Mouse (Mus musculus): ENCODE measurements around the gene Ghrhr. TPM values are rescaled to one million over a fixed set of nuclear protein-coding genes. Genes with fewer than 3 reads are reported as not detected.

The Ghrhr gene
- polyA plus RNA-seq, 1 experiment, result 0.74 TPM

- Histone ChIP-seq H3K27ac (ENCODE audit: control insufficient read depth, insufficient read depth, low read length) (no peak overlapping the region), H3K27me3 (ENCODE audit: control insufficient read depth, insufficient read depth, low read length) (no peaks in the 10 kb centered on the region), H3K4me3 (ENCODE audit: control insufficient read depth, insufficient read depth, low read length) (no peak overlapping the region), H3K4me1 (replicated peaks; ENCODE audit: control insufficient read depth, insufficient read depth, low read length) (no peaks in the 10 kb centered on the region), H3K36me3 (ENCODE audit: control insufficient read depth, insufficient read depth, low read length) (no peaks in the 10 kb centered on the region)
- DNase-seq, result no peak
- TF ChIP-seq CTCF (IDR thresholded peaks at IDR 0.05; ENCODE audit: borderline replicate concordance, control insufficient read depth, extremely low read depth, insufficient read depth, low read length, poor library complexity) (no peak), POLR2A (IDR thresholded peaks at IDR 0.05; ENCODE audit: control insufficient read depth, extremely low read depth, insufficient read depth, low read length, poor library complexity) (no peak)
- WGBS, result 80% methylated on average over 5 of the region's 5 CpGs
These were observed 19.0 kb upstream of the Ghrhr start for GRCm38 (mm10) chr6:55356976-55357635.

DNA sequence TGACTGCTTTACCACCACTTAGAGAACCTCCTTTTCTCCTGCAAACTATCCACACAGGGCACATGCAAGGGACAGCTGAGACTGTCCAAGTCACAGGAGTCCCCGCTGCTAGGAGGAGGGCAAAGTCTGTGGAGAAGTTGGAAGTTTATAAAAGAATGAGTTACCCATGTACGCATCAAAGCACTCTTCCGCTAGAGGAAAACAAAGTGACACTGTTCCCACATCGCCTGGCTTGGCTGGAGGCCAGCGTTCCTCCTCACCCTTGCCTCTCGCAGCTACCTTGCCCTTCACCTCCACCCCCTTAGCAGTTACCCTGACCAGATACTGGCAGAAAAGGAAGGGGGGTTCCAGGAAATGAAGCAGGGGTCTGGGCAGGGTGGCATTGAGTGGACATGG is 18.5 kb upstream of the Ghrhr start:
- WGBS, result 42% methylated on average over 6 of the region's 6 CpGs
- H3K36me3 ChIP-seq (ENCODE audit: control insufficient read depth, insufficient read depth, low read length), result no peaks in the 10 kb centered on the region
- DNase-seq, result no peak
- no peak overlapping the region for H3K27ac ChIP-seq (ENCODE audit: control insufficient read depth, insufficient read depth, low read length)
- H3K4me1 ChIP-seq (replicated peaks; ENCODE audit: control insufficient read depth, insufficient read depth, low read length), result no peaks in the 10 kb centered on the region
- H3K27me3 ChIP-seq (ENCODE audit: control insufficient read depth, insufficient read depth, low read length), result no peaks in the 10 kb centered on the region
- no peak overlapping the region for H3K4me3 ChIP-seq (ENCODE audit: control insufficient read depth, insufficient read depth, low read length)
- TF ChIP-seq CTCF (IDR thresholded peaks at IDR 0.05; ENCODE audit: borderline replicate concordance, control insufficient read depth, extremely low read depth, insufficient read depth, low read length, poor library complexity) (no peak), POLR2A (IDR thresholded peaks at IDR 0.05; ENCODE audit: control insufficient read depth, extremely low read depth, insufficient read depth, low read length, poor library complexity) (no peak)

- DNase-seq, result peak; percentile 14
- Histone ChIP-seq H3K4me3 (ENCODE audit: control insufficient read depth, insufficient read depth, low read length) (no peak overlapping the region), H3K4me1 (replicated peaks; ENCODE audit: control insufficient read depth, insufficient read depth, low read length) (no peaks in the 10 kb centered on the region), H3K36me3 (ENCODE audit: control insufficient read depth, insufficient read depth, low read length) (no peaks in the 10 kb centered on the region), H3K27ac (ENCODE audit: control insufficient read depth, insufficient read depth, low read length) (no peak overlapping the region), H3K27me3 (ENCODE audit: control insufficient read depth, insufficient read depth, low read length) (no peaks in the 10 kb centered on the region)
- 42% methylated on average over 2 of the region's 2 CpGs for WGBS
- TF ChIP-seq CTCF (IDR thresholded peaks at IDR 0.05; ENCODE audit: borderline replicate concordance, control insufficient read depth, extremely low read depth, insufficient read depth, low read length, poor library complexity), result no peak
- TF ChIP-seq POLR2A (IDR thresholded peaks at IDR 0.05; ENCODE audit: control insufficient read depth, extremely low read depth, insufficient read depth, low read length, poor library complexity), result no peak
These were observed 17.4 kb upstream of the Ghrhr start for GRCm38 (mm10) chr6:55358731-55359143.

DNA sequence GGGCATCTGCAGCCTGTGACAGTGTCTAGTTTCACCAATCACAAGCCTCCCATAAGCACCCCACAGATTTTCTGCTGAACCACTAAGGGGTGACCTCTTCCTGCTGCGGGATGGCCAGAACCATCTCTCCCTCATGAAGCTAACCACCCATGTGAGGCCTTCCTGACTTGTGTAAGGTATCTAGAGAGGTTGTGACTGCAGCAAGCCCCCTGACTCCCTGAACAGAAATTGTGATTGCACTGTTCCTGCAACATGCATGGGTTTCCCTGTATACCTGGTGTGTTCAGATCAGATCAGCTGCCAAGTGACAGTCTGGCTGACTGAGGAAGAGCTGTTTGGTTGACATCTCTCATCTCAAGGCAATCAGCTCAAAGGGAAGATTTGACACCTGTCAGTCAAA is 13.4 kb upstream of the Ghrhr start:
- H3K27ac ChIP-seq (ENCODE audit: control insufficient read depth, insufficient read depth, low read length), result no peak overlapping the region
- H3K27me3 ChIP-seq (ENCODE audit: control insufficient read depth, insufficient read depth, low read length), result no peaks in the 10 kb centered on the region
- WGBS, result 65% methylated on average over 1 of the region's 1 CpGs
- H3K4me3 ChIP-seq (ENCODE audit: control insufficient read depth, insufficient read depth, low read length), result no peak overlapping the region
- H3K4me1 ChIP-seq (replicated peaks; ENCODE audit: control insufficient read depth, insufficient read depth, low read length), result no peaks in the 10 kb centered on the region
- DNase-seq, result no peak
- no peak for TF ChIP-seq CTCF (IDR thresholded peaks at IDR 0.05; ENCODE audit: borderline replicate concordance, control insufficient read depth, extremely low read depth, insufficient read depth, low read length, poor library complexity)
- TF ChIP-seq POLR2A (IDR thresholded peaks at IDR 0.05; ENCODE audit: control insufficient read depth, extremely low read depth, insufficient read depth, low read length, poor library complexity), result no peak
- no peaks in the 10 kb centered on the region for H3K36me3 ChIP-seq (ENCODE audit: control insufficient read depth, insufficient read depth, low read length)

- Histone ChIP-seq H3K27me3 (ENCODE audit: control insufficient read depth, insufficient read depth, low read length) (no peaks in the 10 kb centered on the region), H3K27ac (ENCODE audit: control insufficient read depth, insufficient read depth, low read length) (no peak overlapping the region), H3K4me3 (ENCODE audit: control insufficient read depth, insufficient read depth, low read length) (no peak overlapping the region), H3K4me1 (replicated peaks; ENCODE audit: control insufficient read depth, insufficient read depth, low read length) (no peaks in the 10 kb centered on the region), H3K36me3 (ENCODE audit: control insufficient read depth, insufficient read depth, low read length) (no peaks in the 10 kb centered on the region)
- TF ChIP-seq CTCF (IDR thresholded peaks at IDR 0.05; ENCODE audit: borderline replicate concordance, control insufficient read depth, extremely low read depth, insufficient read depth, low read length, poor library complexity), result no peak
- no peak for TF ChIP-seq POLR2A (IDR thresholded peaks at IDR 0.05; ENCODE audit: control insufficient read depth, extremely low read depth, insufficient read depth, low read length, poor library complexity)
- no peak for DNase-seq
These were observed 9.0 kb upstream of the Ghrhr start for GRCm38 (mm10) chr6:55367126-55367525.

GRCm38 (mm10) chr6:55370831-55371230 is 5.3 kb upstream of the Ghrhr start:
- WGBS, result 33% methylated on average over 6 of the region's 6 CpGs
- no peak for DNase-seq
- Histone ChIP-seq H3K4me3 (ENCODE audit: control insufficient read depth, insufficient read depth, low read length) (no peak overlapping the region), H3K4me1 (replicated peaks; ENCODE audit: control insufficient read depth, insufficient read depth, low read length) (no peaks in the 10 kb centered on the region), H3K36me3 (ENCODE audit: control insufficient read depth, insufficient read depth, low read length) (no peaks in the 10 kb centered on the region), H3K27me3 (ENCODE audit: control insufficient read depth, insufficient read depth, low read length) (no peaks in the 10 kb centered on the region), H3K27ac (ENCODE audit: control insufficient read depth, insufficient read depth, low read length) (no peak overlapping the region)
- no peak for TF ChIP-seq CTCF (IDR thresholded peaks at IDR 0.05; ENCODE audit: borderline replicate concordance, control insufficient read depth, extremely low read depth, insufficient read depth, low read length, poor library complexity)
- TF ChIP-seq POLR2A (IDR thresholded peaks at IDR 0.05; ENCODE audit: control insufficient read depth, extremely low read depth, insufficient read depth, low read length, poor library complexity), result no peak

DNA sequence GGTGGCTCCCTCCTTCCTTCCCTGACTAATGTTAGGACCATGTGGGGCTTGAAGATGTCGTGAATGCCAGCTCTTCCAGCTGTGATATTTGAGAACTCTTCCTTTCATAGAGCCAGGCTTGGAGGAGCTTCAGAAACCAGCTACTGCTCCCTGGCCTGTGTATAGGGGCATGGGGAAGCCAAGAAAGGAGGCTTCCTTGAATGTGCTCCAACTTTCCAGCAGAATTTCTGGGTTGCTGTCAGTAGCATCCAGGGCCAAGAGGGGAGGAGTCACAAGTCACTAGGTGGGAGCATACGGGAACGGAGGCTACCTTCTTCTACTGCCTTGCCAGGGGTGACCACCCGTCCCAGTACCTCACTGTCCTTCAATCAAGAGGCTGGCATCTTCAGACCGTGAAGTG is 416 bp downstream of the Ghrhr start:
- no peak overlapping the region for H3K4me3 ChIP-seq (ENCODE audit: control insufficient read depth, insufficient read depth, low read length)
- DNase-seq, result no peak
- WGBS, result 85% methylated on average over 5 of the region's 5 CpGs
- H3K27ac ChIP-seq (ENCODE audit: control insufficient read depth, insufficient read depth, low read length), result no peak overlapping the region
- TF ChIP-seq POLR2A (IDR thresholded peaks at IDR 0.05; ENCODE audit: control insufficient read depth, extremely low read depth, insufficient read depth, low read length, poor library complexity) (no peak), CTCF (IDR thresholded peaks at IDR 0.05; ENCODE audit: borderline replicate concordance, control insufficient read depth, extremely low read depth, insufficient read depth, low read length, poor library complexity) (no peak)
- no peaks in the 10 kb centered on the region for H3K36me3 ChIP-seq (ENCODE audit: control insufficient read depth, insufficient read depth, low read length)
- no peaks in the 10 kb centered on the region for H3K4me1 ChIP-seq (replicated peaks; ENCODE audit: control insufficient read depth, insufficient read depth, low read length)
- H3K27me3 ChIP-seq (ENCODE audit: control insufficient read depth, insufficient read depth, low read length), result no peaks in the 10 kb centered on the region
